Mouse (Mus musculus) cortical plate, adult 2 months (tissue): ENCODE results near the gene Cat.

Experiments
- CTCF ChIP-seq: fragments of 200-500 bp; IDR thresholded peaks from 2 replicates; pipeline ENCODE4 v1.5.1; 2011; ENCODE audit warnings: mild to moderate bottlenecking, control low read depth, low read length; ENCODE audit not compliant: insufficient read depth; ENCODE audit errors: extremely low read depth
- POLR2A ChIP-seq: fragments of 200-500 bp; IDR thresholded peaks from 2 replicates; pipeline ENCODE4 v1.6.1; 2011; ENCODE audit warnings: mild to moderate bottlenecking, low read length, control low read depth; ENCODE audit not compliant: insufficient read depth; ENCODE audit errors: extremely low read depth

GRCm38 (mm10) chr2:103411348-103411747, 73.6 kb downstream of the Cat start, which contains the start of gene Elf5:
- TF ChIP-seq CTCF (no peak), POLR2A (no peak)
